Mouse (Mus musculus) E14TG2a.4 (cell line): ENCODE results near the gene Pde4dip.

Source experiments
- H3K27me3 ChIP-seq: 2 replicates; pipeline ENCODE4 v1.6.1; 2014; ENCODE audit warnings: low read length, control low read depth; ENCODE audit not compliant: insufficient read depth
- H3K36me3 ChIP-seq: 2 replicates; pipeline ENCODE4 v1.6.1; 2014; ENCODE audit warnings: low read length, control low read depth; ENCODE audit not compliant: insufficient read depth
- H3K4me1 ChIP-seq: replicated peaks from 2 replicates; pipeline ENCODE4 v1.6.1; 2014; ENCODE audit warnings: low read depth, low read length, control low read depth
- H3K4me3 ChIP-seq: replicated peaks from 2 replicates; pipeline ENCODE4 v1.5.1; 2014; ENCODE audit warnings: mild to moderate bottlenecking, low read length
- H3K9me3 ChIP-seq: 2 replicates; pipeline ENCODE4 v1.6.1; 2014; ENCODE audit warnings: low read length, control low read depth
- CTCF ChIP-seq: conservative IDR thresholded peaks from 2 replicates; pipeline ENCODE4 v1.5.1; 2014; ENCODE audit warnings: low read length
- NANOG ChIP-seq: IDR thresholded peaks from 2 replicates; pipeline ENCODE4 v1.6.1; 2014; ENCODE audit warnings: borderline replicate concordance, low read length, mixed read lengths
- POU5F1 ChIP-seq: IDR thresholded peaks from 2 replicates; pipeline ENCODE4 v1.6.1; 2014; ENCODE audit warnings: low read length, borderline replicate concordance

Gene Pde4dip

DNA sequence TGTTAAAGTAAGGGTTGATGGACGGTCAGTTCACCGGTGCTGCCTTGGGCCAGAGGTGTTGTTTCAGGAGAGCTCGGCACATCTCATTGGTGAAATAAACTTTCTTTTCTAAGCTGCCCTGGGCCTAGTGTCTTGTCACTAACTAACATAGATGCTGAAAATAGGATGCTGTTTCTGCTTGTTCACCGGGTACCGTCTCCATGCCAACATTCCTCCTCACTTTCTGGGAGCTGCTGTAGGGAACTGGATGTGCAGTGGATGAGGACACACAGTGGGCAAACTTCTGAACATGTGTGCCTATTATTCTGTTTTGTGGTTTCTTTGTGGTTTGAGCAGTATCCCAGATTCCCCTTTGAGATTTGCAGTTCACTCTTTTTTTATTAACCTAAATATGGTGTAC, 6.9 kb downstream of the Pde4dip start:
- no peak for TF ChIP-seq NANOG
- TF ChIP-seq POU5F1, result no peak
- no peak for TF ChIP-seq CTCF
- peaks cover 18% of the 10 kb centered on the region for H3K27me3 ChIP-seq
- no peaks in the 10 kb centered on the region for H3K36me3 ChIP-seq
- H3K4me3 ChIP-seq, result no peak overlapping the region
- H3K4me1 ChIP-seq, result peaks cover 16% of the 10 kb centered on the region; the same call in 1 of the 2 replicates
- H3K9me3 ChIP-seq, result no peaks in the 10 kb centered on the region

GRCm38 (mm10) chr3:97879222-97879621, 9.3 kb downstream of the Pde4dip start:
- Histone ChIP-seq H3K4me3 (no peak overlapping the region), H3K36me3 (no peaks in the 10 kb centered on the region), H3K9me3 (no peaks in the 10 kb centered on the region), H3K4me1 (peaks cover 39% of the 10 kb centered on the region), H3K27me3 (peaks cover 11% of the 10 kb centered on the region)
- no peak for TF ChIP-seq POU5F1
- peak; percentile 89 for TF ChIP-seq CTCF

DNA sequence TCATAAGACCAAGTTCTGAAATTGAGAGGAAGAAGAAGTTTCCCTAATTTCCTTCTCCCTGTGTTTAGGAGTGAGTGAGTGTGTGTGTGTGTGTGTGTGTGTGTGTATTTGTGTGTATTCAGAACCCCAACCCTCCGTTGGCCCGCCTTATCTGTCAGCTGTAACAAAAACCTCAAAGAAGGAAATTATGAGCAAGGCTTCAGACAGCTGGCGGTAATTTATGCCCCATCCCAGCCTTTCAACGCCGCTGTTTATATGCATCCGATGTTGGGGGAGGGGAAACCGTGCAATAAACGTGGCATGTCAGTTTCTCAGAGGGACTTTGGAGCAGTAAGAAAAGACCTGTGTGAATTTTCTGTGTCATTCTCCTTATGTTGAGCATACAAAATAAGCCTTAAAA, 12.2 kb downstream of the Pde4dip start:
- Histone ChIP-seq H3K36me3 (no peaks in the 10 kb centered on the region), H3K4me1 (peaks cover 39% of the 10 kb centered on the region), H3K4me3 (no peak overlapping the region), H3K27me3 (peaks cover 11% of the 10 kb centered on the region), H3K9me3 (no peaks in the 10 kb centered on the region)
- TF ChIP-seq NANOG, result no peak

DNA sequence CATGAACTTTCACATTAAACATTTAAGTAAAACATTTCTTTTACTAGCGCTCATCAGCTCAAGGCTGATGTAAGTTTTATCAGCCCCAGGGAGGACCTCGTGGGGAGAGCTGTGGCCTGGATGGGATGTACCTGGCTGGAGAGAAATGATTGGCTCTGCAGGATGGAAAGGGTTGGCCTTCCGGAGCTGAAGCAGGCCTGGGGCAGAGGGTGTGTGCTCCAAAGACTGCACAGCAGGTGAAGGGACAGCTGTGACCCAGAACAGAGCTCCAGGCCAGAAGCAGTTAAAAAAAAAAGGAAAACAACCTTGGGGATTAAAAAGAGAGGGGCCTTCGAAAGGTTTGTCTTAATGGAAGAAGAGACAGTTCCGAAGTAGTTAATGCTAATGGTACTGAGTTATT, 13.7 kb downstream of the Pde4dip start:
- Histone ChIP-seq H3K36me3 (no peaks in the 10 kb centered on the region), H3K4me3 (0 out of 2 replicates have a peak overlapping the region, but pooled peaks have one; percentile 4), H3K9me3 (no peaks in the 10 kb centered on the region), H3K27me3 (peaks cover 11% of the 10 kb centered on the region), H3K4me1 (peaks cover 39% of the 10 kb centered on the region)
- TF ChIP-seq NANOG (no peak), POU5F1 (no peak), CTCF (no peak)

- Histone ChIP-seq H3K36me3 (no peaks in the 10 kb centered on the region), H3K4me1 (peaks cover 18% of the 10 kb centered on the region), H3K4me3 (no peak overlapping the region), H3K27me3 (peaks cover 53% of the 10 kb centered on the region), H3K9me3 (no peaks in the 10 kb centered on the region)
- TF ChIP-seq POU5F1 (no peak), CTCF (no peak), NANOG (no peak)
Measured at GRCm38 (mm10) chr3:97869730-97870129, 18.8 kb downstream of the Pde4dip start.

- TF ChIP-seq CTCF (no peak), POU5F1 (no peak), NANOG (no peak)
- H3K27me3 ChIP-seq, result peaks cover 57% of the 10 kb centered on the region
- H3K4me1 ChIP-seq, result peaks cover 13% of the 10 kb centered on the region
- H3K36me3 ChIP-seq, result no peaks in the 10 kb centered on the region
- no peaks in the 10 kb centered on the region for H3K9me3 ChIP-seq
- peak overlapping the region; percentile 76; the same call in 1 of the 2 replicates for H3K4me3 ChIP-seq
Measured at GRCm38 (mm10) chr3:97868733-97869132, 19.8 kb downstream of the Pde4dip start.

DNA sequence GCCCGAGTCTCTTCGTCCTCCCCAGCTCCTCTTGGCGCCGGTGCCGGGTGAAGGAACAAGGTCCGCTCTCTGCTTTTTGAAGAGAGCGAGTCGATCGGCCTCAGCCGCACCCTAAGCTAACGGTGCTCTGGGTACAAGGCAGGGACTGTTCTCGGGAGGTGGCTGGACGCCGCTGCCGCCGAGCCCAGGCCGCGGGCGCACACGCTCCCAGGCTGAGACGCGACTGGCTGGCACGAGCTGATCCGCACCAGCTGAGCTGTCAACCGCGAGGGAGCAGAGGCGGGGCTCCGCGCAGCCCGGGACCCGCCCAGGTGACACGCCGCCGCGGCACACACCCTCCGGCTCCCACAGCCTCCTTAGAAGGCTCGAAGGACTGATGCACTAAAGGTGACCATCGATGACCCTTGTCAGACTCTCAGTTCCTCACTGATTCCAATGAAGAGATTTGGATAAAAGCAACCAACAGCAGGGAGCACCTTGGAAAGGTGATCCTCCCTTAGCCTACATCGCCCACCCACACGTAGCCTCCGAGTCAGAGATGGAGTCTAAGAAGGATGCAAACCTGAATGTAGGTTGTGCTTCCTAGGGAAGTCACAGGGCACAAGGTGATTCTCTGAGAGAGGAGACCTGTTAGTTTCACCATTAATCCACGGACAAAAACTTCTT, 20.4 kb downstream of the Pde4dip start:
- Histone ChIP-seq H3K9me3 (no peaks in the 10 kb centered on the region), H3K4me3 (peak overlapping the region; percentile 76), H3K4me1 (peaks cover 13% of the 10 kb centered on the region), H3K36me3 (no peaks in the 10 kb centered on the region), H3K27me3 (peaks cover 57% of the 10 kb centered on the region)
- TF ChIP-seq CTCF (no peak), NANOG (no peak), POU5F1 (no peak)

DNA sequence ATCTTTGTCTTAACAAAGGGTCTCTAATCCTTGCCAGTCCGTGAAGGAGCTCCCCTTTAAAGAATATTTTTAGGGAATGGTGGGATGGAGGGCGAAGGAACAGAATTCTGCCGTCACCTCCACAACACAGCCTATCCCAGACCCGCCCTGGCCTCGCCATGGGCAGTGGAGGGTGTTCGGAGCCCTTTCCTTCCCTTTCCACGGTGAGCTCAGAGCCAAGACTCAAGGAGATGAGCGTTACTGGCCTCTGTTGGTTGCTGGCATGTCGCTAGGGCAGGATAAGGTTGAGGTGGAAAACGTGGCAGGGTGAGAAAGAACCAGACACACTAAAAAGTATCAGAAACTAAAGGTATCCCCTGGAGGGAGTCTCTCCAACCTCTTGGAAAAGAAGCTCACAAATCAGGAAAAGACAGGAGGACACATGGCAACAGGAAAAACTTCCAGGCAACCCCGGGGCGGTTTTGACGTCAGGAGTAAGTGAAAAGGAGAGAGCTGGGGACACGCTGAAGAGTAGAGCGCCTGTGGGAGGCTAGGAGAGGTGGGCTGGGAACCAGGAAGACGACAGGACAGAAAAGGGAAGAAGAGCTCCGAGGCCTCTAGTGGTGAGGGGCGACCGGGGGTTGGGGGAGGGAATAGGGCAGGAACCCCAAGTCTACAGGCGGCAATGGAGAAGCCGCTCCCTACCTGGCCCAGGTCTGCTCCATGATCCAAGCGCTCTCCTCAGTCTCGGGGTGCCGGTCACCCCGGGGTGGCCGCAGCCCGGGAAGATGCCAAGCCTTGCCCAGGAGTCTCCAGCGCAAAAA, 21.1 kb downstream of the Pde4dip start:
- Histone ChIP-seq H3K4me3 (peak overlapping the region; percentile 76), H3K9me3 (no peaks in the 10 kb centered on the region), H3K4me1 (peaks cover 13% of the 10 kb centered on the region), H3K27me3 (peaks cover 58% of the 10 kb centered on the region), H3K36me3 (no peaks in the 10 kb centered on the region)
- TF ChIP-seq CTCF (no peak), POU5F1 (no peak), NANOG (no peak)

DNA sequence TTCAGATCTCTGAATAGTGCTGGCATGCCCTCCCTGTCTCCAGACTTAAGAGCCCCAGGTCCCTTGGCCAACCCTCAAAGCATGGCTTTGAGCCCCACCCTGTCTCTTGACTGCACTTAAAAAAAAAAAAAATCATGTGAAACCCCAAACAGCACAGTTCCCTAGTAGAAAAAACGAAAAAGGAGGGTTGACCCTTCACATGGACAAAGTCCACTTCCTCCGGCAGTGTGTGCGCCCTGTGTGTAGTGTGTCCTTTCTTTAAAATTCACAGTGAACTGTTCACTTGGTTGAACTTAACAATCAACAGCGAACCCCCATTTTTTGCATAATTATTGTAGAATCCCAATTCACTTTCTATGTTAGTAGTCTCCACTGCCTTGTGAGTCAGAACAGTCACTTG, 21.8 kb downstream of the Pde4dip start:
- no peaks in the 10 kb centered on the region for H3K9me3 ChIP-seq
- peaks cover 13% of the 10 kb centered on the region for H3K4me1 ChIP-seq
- H3K27me3 ChIP-seq, result peaks cover 64% of the 10 kb centered on the region
- H3K36me3 ChIP-seq, result no peaks in the 10 kb centered on the region
- H3K4me3 ChIP-seq, result no peak overlapping the region
- TF ChIP-seq POU5F1 (no peak), CTCF (no peak), NANOG (no peak)
